Mouse (Mus musculus) urinary bladder, postnatal 0 days (tissue): ENCODE results near the gene Pou6f1. TPM values are rescaled to one million over a fixed set of nuclear protein-coding genes. Genes with fewer than 3 reads are reported as not detected.

Experiments
- microRNA-seq: library from miRNA; unstranded; fragments of <30 nt; microRNA quantifications from one replicate; pipeline ENCODE4, GENCODE M21; 2016
- polyA plus RNA-seq: library from polyadenylated mRNA; unstranded; fragments of >200 nt; fragmentation: Nextera tagmentation; extraction: Ambion mirVana; gene quantifications from 2 replicates; pipeline ENCODE4 v1.2.1, GENCODE M21; 2015

Pou6f1 gene
- 1.7 and 2.1 TPM in 2 replicates for polyA plus RNA-seq

DNA sequence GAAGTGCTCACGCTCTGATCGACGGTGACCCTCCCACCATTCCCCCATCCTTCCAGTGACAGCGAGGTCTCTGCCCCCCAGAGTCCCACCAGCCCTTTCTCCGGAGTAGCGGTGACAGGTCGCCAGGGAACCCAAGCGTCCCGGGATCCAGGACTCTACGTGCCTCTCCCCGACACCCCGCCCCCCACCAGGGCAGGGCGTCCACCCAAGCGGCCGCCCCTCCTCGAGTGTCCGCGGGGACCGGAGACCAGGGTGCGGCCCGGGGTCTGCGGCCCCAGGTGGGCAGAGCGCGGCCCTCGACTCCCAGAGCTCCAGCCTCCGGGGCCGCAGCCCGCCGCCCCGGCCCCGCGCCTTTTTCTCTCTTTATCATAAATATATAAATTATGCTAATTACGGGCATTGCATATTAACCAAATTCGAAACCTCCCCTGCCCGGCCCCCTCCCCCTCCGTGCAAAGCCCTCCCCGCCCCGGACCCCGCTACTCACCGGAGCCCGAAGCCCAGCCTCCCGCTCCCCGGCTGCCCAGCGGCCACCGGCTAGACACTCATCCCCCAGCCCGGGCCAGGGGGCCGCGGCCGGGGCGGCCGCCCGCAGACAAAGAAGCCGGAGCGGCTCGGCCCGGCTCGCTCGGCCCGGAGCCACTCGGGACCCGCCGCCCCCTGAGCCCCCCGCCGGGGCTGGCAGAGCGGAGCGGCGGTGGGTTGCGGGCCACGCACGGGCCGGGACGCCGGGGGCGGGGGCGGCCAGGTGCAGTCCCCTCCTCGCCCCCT lies at the start of gene Pou6f1:
Pou6f1 (minus strand) TSS at position 709 of the 771 bp plus-strand sequence.

DNA sequence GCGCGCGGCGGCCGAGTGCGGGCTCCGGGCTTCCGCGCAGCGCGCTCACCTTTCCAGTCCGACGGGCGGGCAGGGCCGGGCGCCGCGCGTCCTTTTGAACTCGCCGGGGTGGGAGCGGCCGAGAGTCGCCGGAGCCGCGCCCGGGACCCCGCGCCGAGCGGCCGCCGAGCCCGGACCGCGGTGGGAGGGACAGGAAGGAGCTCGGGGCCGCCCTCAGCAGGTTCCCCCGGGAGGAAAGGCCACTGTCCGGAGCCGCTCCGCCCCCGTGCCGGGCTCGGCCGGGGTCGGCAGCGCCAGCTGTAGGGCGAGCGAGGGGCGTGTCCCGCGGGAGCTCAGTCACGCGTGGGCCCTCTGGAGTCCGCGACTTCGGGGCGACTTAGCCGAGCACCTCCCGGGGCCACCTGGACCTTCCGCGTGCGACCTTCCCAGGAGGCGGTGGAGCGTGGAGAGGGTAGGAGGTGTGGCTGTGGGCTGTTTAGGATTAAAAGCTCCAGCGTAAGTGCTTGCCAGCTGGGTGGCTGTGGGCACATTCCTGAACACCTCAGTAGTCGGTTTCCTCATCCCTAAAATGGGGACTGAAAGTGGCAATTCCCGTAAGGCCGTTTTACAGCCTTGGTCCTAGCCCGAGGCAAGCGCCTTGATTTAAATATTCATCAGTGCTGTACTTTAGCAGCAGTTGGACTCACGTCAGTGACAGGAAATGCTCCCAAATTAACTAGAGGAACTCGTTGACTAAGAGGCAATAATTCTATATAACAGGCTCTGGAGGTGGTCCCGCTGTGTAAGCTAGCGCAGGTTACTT lies 37.1 kb upstream of the Pou6f1 start, which contains the start of gene Smagp:
Smagp (minus strand) TSS at position 241 of the 802 bp plus-strand sequence.

GRCm38 (mm10) chr15:100614996-100615824 lies 15.4 kb upstream of the Pou6f1 start, which contains the start of gene Dazap2:
Dazap2 (plus strand) TSS chr15:100615349.

GRCm38 (mm10) chr15:100551326-100552307 lies 48.2 kb downstream of the Pou6f1 start, which contains the start of gene Tfcp2:
Tfcp2 (minus strand) TSS chr15:100552008.

Small RNA genes within 50 kb of the gene (microRNA-seq; reads per million reads assigned to microRNA genes)
- not detected for gene Mir6961

Other genes starting within 250 kb of the Pou6f1 start
- not detected in 2 replicates for gene Methig1, start 246.8 kb downstream of the Pou6f1 start, polyA plus RNA-seq
- not detected in 2 replicates for gene Mettl7a2, start 246.8 kb downstream of the Pou6f1 start, polyA plus RNA-seq
- gene Higd1c, start 235.4 kb downstream of the Pou6f1 start, polyA plus RNA-seq = not detected in 2 replicates
- 0.05 TPM in 1 of 2 replicates, not detected in the other for gene Gm5475, start 177.8 kb downstream of the Pou6f1 start, polyA plus RNA-seq
- 9.4 and 11.9 TPM in 2 replicates for gene Slc11a2, start 174.9 kb downstream of the Pou6f1 start, polyA plus RNA-seq
- gene Letmd1, start 131.0 kb downstream of the Pou6f1 start, polyA plus RNA-seq = 15.8 and 16.8 TPM in 2 replicates
- gene Csrnp2, start 104.5 kb downstream of the Pou6f1 start, polyA plus RNA-seq = 2.6 TPM in 2 replicates
- 11.7 and 11.8 TPM in 2 replicates for gene Tfcp2, start 48.0 kb downstream of the Pou6f1 start, polyA plus RNA-seq
- gene Dazap2, start 15.4 kb upstream of the Pou6f1 start, polyA plus RNA-seq = 173 and 184 TPM in 2 replicates
- 36.3 and 37.9 TPM in 2 replicates for gene Smagp, start 37.0 kb upstream of the Pou6f1 start, polyA plus RNA-seq
- gene Bin2, start 69.6 kb upstream of the Pou6f1 start, polyA plus RNA-seq = 5.9 and 8.8 TPM in 2 replicates
- 46.2 and 59.1 TPM in 2 replicates for gene Cela1, start 87.9 kb upstream of the Pou6f1 start, polyA plus RNA-seq
- 8.1 and 9.8 TPM in 2 replicates for gene Galnt6, start 129.4 kb upstream of the Pou6f1 start, polyA plus RNA-seq
- gene Slc4a8, start 161.8 kb upstream of the Pou6f1 start, polyA plus RNA-seq = 4.1 and 4.9 TPM in 2 replicates